Mouse (Mus musculus) hindbrain, embryonic 15.5 days (tissue): Measurements from ENCODE around the gene Eef1a1. TPM values are rescaled to one million over a fixed set of nuclear protein-coding genes. Genes with fewer than 3 reads are reported as not detected.
A peak's percentile ranks its signal among the peaks of the same experiment; 100 is the strongest.
"Not testable (repeated sequence)": the region's sequence is repeated elsewhere in the genome, so short reads cannot be mapped to it uniquely, and the experiment has no call there.

Source experiments
- ATAC-seq: fragments of 200-750 bp; cut with Nextera tagmentation; 2 replicates; pipeline ENCODE4 v1.8.0; 2017; ENCODE audit warnings: low read depth, moderate number of reproducible peaks, moderate TSS enrichment; ENCODE audit not compliant: low FRiP score
- H3K27ac ChIP-seq: fragments of 300-500 bp; sonication (generic); replicated peaks from 2 replicates; pipeline ENCODE4 v1.5.1; 2015; ENCODE audit warnings: mild to moderate bottlenecking, inconsistent platforms
- H3K27me3 ChIP-seq: fragments of 300-500 bp; sonication (generic); 2 replicates; pipeline ENCODE4 v1.6.1; 2015; ENCODE audit warnings: control low read depth, inconsistent platforms
- H3K36me3 ChIP-seq: fragments of 300-500 bp; sonication (generic); 2 replicates; pipeline ENCODE4 v1.6.1; 2015; ENCODE audit warnings: control low read depth, inconsistent platforms
- H3K4me1 ChIP-seq: fragments of 300-500 bp; sonication (generic); replicated peaks from 2 replicates; pipeline ENCODE4 v1.6.1; 2015; ENCODE audit warnings: control low read depth, inconsistent platforms
- H3K4me2 ChIP-seq: fragments of 300-500 bp; sonication (generic); 2 replicates; pipeline ENCODE4 v1.6.1; 2015; ENCODE audit warnings: moderate library complexity, mild to moderate bottlenecking, inconsistent platforms
- H3K4me3 ChIP-seq: fragments of 300-500 bp; sonication (generic); 2 replicates; pipeline ENCODE4 v1.5.1; 2015; ENCODE audit warnings: mild to moderate bottlenecking, inconsistent platforms
- H3K9ac ChIP-seq: fragments of 300-500 bp; sonication (generic); 2 replicates; pipeline ENCODE4 v1.6.1; 2015; ENCODE audit warnings: inconsistent platforms
- H3K9me3 ChIP-seq: fragments of 300-500 bp; sonication (generic); 2 replicates; pipeline ENCODE4 v1.6.1; 2016; ENCODE audit warnings: control low read depth, inconsistent platforms
- WGBS: fragments of 180-500 bp; shearing (Covaris S2); methylation state at CpG from one replicate; pipeline ENCODE4 v1.1.7; 2015; 5-methylcytosine and 5-hydroxymethylcytosine counted together
- polyA plus RNA-seq: library from polyadenylated mRNA; unstranded; fragments of >200 nt; fragmentation: Nextera tagmentation; extraction: Ambion mirVana; gene quantifications from 2 replicates; pipeline ENCODE4 v1.2.1, GENCODE M21; 2015

Eef1a1 gene
- polyA plus RNA-seq, 1 experiment from 2014 or later: 2,946 TPM

DNA sequence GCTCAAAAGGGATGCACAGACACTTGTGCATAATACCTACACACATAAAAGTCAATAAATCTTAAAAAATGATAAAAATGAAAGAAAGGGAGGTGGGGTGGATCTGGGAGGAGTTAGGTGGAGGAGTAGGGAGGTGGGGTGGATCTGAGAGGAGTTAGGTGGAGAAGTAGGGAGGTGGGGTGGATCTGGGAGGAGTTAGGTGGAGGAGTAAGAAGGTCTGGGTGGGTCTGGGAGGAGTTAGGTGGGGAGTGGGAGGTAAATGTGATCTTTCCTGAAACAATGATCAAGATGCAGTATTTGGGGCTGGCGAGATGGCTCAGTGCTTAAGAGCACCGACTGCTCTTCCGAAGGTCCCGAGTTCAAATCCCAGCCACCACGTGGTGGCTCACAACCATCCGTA, 16.3 kb upstream of the Eef1a1 start:
- Histone ChIP-seq H3K4me3 (no peak overlapping the region), H3K4me2 (peak overlapping the region; percentile 47; the same call in 1 of the 2 replicates)
- ATAC-seq: no peak

DNA sequence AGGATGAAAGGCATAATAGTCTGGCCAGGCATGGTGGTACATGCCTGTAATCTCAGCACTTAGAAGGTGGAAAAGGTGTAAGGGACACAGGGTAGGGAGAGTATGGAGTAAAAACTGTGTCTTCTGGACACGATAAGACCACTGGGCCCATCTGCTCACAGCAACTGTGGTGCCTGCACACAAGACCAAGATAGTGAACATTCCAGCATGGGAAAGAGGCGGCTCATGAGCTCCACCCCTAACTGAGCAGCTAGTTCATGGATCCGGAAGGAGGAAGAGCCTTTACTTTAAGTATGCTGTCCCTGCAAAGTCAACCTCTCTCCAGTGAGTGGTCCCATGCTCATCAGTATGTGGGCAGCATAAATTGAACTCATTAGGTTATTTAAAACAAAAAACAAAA, 15.7 kb upstream of the Eef1a1 start:
- WGBS: 77% methylated on average over 3 of the region's 3 CpGs
- ATAC-seq: no peak
- Histone ChIP-seq H3K27me3 (no peaks in the 10 kb centered on the region), H3K9me3 (no peaks in the 10 kb centered on the region), H3K36me3 (no peaks in the 10 kb centered on the region), H3K9ac (no peak overlapping the region), H3K27ac (peak overlapping the region; percentile 85), H3K4me1 (peaks cover 31% of the 10 kb centered on the region), H3K4me2 (peak overlapping the region; percentile 47), H3K4me3 (peak overlapping the region; percentile 24)

More for the DNA sequence above, 16.3 kb upstream of the Eef1a1 start:
- H3K36me3 ChIP-seq: no peaks in the 10 kb centered on the region
- H3K27me3 ChIP-seq: no peaks in the 10 kb centered on the region
- H3K9me3 ChIP-seq: no peaks in the 10 kb centered on the region
- no peak overlapping the region for H3K27ac ChIP-seq
- WGBS: 96% methylated on average over 6 of the region's 6 CpGs
- no peak overlapping the region for H3K9ac ChIP-seq
- H3K4me1 ChIP-seq: peaks cover 31% of the 10 kb centered on the region

DNA sequence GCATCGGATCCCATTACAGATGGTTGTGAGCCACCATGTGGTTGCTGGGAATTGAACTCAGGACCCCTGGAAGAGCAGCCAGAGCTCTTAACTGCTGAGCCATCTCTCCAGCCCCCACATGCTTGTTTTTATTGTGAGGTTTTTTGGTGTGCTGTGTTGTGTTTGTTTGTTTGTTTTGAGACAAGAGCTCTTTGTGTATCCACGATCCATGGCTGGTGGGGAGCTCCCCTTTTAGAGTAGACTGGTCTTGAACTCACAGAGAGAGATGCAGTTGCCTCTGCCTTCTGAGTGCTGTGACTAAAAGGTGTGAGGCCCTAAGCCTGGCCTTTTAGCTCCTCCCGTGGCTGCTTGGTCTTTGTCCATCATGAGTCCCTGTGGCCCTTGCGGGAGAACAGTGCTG, 15.2 kb upstream of the Eef1a1 start:
- peaks cover 31% of the 10 kb centered on the region for H3K4me1 ChIP-seq
- peak overlapping the region; percentile 47 for H3K4me2 ChIP-seq
- peak overlapping the region; percentile 85 for H3K27ac ChIP-seq
- WGBS: 55% methylated on average over 4 of the region's 4 CpGs
- no peaks in the 10 kb centered on the region for H3K27me3 ChIP-seq
- H3K9ac ChIP-seq: peak overlapping the region; percentile 13; the same call in 1 of the 2 replicates
- no peaks in the 10 kb centered on the region for H3K36me3 ChIP-seq
- H3K4me3 ChIP-seq: peak overlapping the region; percentile 24
- no peaks in the 10 kb centered on the region for H3K9me3 ChIP-seq
- ATAC-seq: no peak

DNA sequence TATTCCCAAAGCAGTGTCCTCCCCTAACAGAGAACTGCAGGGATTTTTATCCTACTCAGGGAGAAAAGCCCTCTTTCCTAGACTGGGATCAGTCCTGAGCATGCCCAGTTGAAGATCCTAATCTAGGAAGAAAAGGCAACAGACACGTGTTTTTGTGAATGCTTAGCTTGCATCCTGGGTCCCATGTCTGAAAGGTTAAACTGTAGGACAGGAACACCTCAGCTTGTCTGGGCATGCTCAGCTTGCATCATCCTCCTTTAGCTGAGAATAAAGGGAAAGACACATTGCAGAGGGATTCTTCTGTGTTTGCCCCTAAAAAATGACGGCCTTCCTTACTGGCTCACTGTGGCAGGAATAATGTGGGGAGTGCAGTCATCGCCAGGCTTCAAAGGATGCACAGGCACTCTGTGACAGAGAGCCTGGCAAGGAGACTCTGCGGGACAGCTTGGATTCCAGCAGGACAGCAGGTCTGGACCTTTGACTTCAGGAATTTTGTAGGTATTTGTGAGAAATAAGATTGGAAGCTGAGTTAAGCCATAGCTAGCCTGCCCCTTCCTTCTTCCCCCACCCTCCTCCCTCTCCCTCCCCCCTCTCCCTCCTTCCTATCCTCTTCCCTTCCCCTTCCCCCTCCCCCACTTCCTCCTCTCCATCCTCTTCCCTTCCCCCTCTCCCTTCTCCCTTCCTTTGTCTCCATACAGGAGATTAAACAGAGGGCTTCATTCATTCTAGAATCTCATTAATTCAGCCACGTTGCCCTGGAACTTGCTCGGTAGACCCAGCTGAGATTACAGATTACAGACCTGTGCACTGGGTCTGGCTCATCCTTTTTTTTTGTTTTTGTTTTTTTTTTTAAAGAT, 14.5 kb upstream of the Eef1a1 start:
- Histone ChIP-seq H3K4me2 (peak overlapping the region; percentile 47), H3K9ac (peak overlapping the region; percentile 37), H3K27me3 (no peaks in the 10 kb centered on the region), H3K27ac (peak overlapping the region; percentile 85), H3K9me3 (no peaks in the 10 kb centered on the region), H3K4me3 (peak overlapping the region; percentile 24), H3K36me3 (no peaks in the 10 kb centered on the region), H3K4me1 (peaks cover 31% of the 10 kb centered on the region)
- 2% methylated on average over 6 of the region's 6 CpGs for WGBS
- ATAC-seq: peak; percentile 74

DNA sequence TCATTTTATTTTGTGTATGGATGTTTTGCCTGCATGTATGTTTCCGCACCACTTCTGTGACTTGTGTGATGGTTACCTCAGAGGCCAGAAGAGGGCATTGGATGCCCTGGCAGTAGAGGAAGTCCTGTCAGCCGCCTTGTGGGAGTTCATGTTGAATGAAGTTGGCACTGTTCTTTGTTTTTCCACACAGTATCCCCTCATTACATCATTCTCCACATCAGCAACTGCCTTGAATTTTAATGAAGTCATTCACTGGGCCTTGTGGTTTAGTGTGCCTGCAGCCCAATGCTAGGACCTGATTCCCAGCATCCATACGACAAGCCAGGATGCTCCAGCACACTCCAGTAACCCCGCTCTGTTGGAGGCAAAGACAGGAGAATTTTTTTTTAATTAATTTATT, 12.3 kb upstream of the Eef1a1 start:
- Histone ChIP-seq H3K36me3 (no peaks in the 10 kb centered on the region), H3K4me3 (no peak overlapping the region), H3K9ac (no peak overlapping the region), H3K4me1 (peaks cover 31% of the 10 kb centered on the region), H3K4me2 (no peak overlapping the region), H3K27me3 (no peaks in the 10 kb centered on the region), H3K9me3 (no peaks in the 10 kb centered on the region), H3K27ac (no peak overlapping the region)
- WGBS: 57% methylated on average over 4 of the region's 4 CpGs
- ATAC-seq: no peak

DNA sequence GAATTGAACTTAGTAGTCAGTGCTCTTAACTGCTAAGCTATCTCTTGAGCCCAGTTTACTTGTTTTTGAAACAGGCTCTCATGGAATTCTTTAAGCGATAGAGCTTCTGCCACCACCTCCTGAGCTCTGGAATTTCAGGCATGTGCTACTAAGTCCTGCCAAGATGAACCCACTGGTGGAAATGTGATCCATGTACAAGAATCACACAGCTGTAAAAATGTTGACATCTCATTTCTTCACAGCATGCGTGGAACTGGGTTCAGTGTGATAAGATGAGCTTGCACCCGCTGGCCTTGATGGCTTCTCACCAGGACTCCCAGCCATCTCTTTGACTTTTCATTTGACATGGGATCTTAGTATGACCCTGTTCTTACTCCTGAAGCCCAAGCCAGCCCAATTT, 11.4 kb upstream of the Eef1a1 start:
- Histone ChIP-seq H3K9ac (no peak overlapping the region), H3K27ac (no peak overlapping the region), H3K4me2 (no peak overlapping the region), H3K27me3 (no peaks in the 10 kb centered on the region), H3K4me3 (no peak overlapping the region), H3K4me1 (peaks cover 27% of the 10 kb centered on the region), H3K9me3 (no peaks in the 10 kb centered on the region), H3K36me3 (no peaks in the 10 kb centered on the region)
- WGBS: 69% methylated on average over 3 of the region's 3 CpGs
- ATAC-seq: no peak

DNA sequence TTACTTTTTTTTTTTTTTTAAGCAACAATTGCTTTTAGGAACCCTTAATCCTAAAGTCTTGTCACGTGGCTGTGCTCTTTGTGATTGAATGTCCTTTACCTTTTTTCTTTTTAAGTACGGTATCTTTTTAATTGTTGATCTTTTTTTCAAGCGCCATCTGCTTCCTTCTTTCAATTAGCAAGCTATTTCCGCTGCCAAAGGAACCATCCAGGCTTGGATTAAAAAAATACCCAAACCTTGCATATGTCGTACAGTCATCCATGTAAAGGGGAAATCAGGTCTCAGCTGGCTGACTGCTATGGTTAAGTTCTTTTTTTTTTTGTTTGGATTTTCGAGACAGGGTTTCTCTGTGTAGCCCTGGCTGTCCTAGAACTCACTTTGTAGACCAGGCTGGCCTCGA, 4.2 kb upstream of the Eef1a1 start:
- Histone ChIP-seq H3K9ac (no peak overlapping the region), H3K4me2 (no peak overlapping the region), H3K4me1 (peaks cover 9% of the 10 kb centered on the region), H3K4me3 (no peak overlapping the region), H3K9me3 (no peaks in the 10 kb centered on the region), H3K36me3 (no peaks in the 10 kb centered on the region), H3K27ac (no peak overlapping the region), H3K27me3 (no peaks in the 10 kb centered on the region)
- 86% methylated on average over 7 of the region's 7 CpGs for WGBS
- ATAC-seq: no peak

DNA sequence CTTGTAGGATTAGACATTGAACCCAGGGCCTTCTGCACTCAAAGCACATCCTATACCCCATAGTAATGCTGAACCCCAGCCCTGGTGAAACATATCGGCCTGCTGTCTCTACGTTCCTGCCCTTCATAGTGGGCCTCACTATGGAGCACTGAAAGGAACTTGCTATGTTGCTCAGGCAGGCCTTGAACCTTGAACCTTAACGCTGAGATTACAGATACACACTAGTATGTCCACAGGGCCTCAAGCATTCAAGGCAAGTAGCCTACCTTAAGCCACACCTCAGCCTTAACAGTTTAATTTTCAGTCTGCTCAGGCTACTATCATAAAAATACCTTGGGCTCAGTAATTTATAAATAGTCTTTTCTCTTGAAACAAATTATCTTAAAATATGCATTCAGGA, 3.3 kb upstream of the Eef1a1 start:
- H3K4me1 ChIP-seq: peaks cover 9% of the 10 kb centered on the region
- no peak overlapping the region for H3K27ac ChIP-seq
- no peak overlapping the region for H3K4me2 ChIP-seq
- WGBS: 91% methylated on average over 3 of the region's 3 CpGs
- no peak overlapping the region for H3K9ac ChIP-seq
- H3K27me3 ChIP-seq: no peaks in the 10 kb centered on the region
- no peaks in the 10 kb centered on the region for H3K9me3 ChIP-seq
- no peaks in the 10 kb centered on the region for H3K36me3 ChIP-seq
- no peak for ATAC-seq
- H3K4me3 ChIP-seq: no peak overlapping the region

DNA sequence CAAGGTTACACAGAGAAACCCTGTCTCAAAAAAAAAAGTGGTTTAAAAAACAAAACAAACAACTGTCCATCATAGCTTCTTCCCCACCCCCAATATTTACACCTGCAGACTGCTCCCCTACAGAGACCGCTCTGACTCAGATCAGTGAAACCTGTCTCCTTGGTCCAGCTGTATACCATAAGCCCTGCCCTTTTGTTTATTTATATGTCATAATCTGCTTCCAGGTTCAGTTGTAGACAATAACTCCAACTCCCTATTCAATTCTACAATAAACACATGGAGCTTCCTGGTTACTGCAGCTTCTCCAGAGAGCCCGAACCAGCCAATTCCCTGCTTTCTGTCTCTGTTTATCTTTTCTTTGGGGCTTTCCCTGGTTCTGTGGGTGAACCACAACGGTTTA, 2.2 kb upstream of the Eef1a1 start:
- WGBS: 89% methylated on average over 3 of the region's 3 CpGs
- no peak for ATAC-seq

DNA sequence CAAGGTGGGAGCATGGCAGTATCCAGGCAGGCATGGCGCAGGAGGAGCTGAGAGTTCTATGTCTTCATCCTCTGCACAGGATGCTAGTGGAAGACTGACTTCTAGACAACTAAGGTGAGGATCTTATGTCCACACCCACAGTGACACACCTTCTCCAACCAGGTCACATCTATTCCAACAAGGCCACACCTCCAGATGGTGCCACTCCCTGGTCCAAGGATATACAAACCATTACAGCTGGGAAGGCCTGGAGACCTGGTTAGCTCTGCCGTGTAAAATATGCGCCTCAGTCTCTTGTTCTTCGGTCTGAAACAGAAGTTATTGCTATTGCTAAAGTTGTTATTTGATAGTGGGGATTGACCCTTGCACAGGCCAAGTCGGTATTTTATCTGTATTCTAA, 930 bp downstream of the Eef1a1 start:
- WGBS: 96% methylated on average over 5 of the region's 5 CpGs
- H3K27ac ChIP-seq, H3K9ac ChIP-seq, H3K9me3 ChIP-seq, H3K4me2 ChIP-seq, H3K27me3 ChIP-seq, H3K4me3 ChIP-seq, H3K4me1 ChIP-seq, ATAC-seq, H3K36me3 ChIP-seq: not testable (repeated sequence)

More for the DNA sequence above, 2.2 kb upstream of the Eef1a1 start:
- H3K36me3 ChIP-seq: no peaks in the 10 kb centered on the region
- H3K9ac ChIP-seq: no peak overlapping the region
- no peaks in the 10 kb centered on the region for H3K27me3 ChIP-seq
- H3K9me3 ChIP-seq: no peaks in the 10 kb centered on the region
- H3K4me2 ChIP-seq: no peak overlapping the region
- no peak overlapping the region for H3K27ac ChIP-seq
- H3K4me3 ChIP-seq: no peak overlapping the region
- peaks cover 9% of the 10 kb centered on the region for H3K4me1 ChIP-seq

DNA sequence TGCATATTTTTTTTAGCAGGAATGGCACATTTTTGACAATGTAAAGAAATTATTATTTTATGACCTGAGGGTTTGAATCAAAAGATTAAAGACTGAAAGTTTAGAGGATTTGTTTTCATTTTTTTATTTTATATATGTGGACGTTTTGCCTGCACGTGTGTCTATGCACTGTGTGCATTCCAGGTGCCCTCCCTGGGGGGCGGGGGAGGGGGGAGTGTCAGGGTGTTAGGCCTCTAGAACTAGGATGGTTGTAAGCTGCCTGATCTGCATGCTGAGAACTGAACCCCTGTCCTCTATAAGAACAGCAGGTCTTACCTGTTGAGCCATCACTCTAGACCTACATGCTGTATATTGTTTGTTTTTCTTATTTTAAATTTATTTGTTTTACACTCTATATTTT, 4.3 kb downstream of the Eef1a1 start:
- peaks cover 19% of the 10 kb centered on the region for H3K4me1 ChIP-seq
- H3K27ac ChIP-seq: no peak overlapping the region
- H3K27me3 ChIP-seq: no peaks in the 10 kb centered on the region
- no peak overlapping the region for H3K4me3 ChIP-seq
- no peak for ATAC-seq
- no peak overlapping the region for H3K9ac ChIP-seq
- no peak overlapping the region for H3K4me2 ChIP-seq
- H3K36me3 ChIP-seq: no peaks in the 10 kb centered on the region; the same call in 1 of the 2 replicates
- H3K9me3 ChIP-seq: no peaks in the 10 kb centered on the region
- 89% methylated on average over 3 of the region's 3 CpGs for WGBS

DNA sequence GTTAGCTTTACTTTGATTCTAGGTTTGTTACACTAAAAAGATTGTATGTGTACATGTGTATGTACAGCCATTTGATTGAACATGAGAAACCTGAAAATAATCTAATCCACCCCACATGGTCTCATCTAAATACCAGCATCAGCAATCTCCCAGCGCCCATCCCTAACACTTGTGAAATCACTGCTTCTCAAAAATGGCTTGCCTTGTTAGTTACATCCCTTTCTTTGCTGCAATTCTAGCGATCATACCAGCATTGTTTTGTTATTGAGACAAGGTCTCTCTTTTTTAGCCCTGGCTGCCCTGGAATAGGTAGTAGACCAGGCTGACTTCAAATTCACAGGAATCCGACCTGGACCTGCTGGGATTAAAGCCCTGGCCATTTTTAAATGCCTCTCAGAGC, 6.6 kb downstream of the Eef1a1 start:
- peaks cover 31% of the 10 kb centered on the region for H3K4me1 ChIP-seq
- ATAC-seq: no peak
- peak overlapping the region; percentile 59 for H3K9ac ChIP-seq
- WGBS: 4% methylated on average over 3 of the region's 3 CpGs
- peak overlapping the region; percentile 96 for H3K27ac ChIP-seq
- peak overlapping the region; percentile 88 for H3K4me3 ChIP-seq
- H3K9me3 ChIP-seq: no peaks in the 10 kb centered on the region
- peak overlapping the region; percentile 54 for H3K4me2 ChIP-seq
- no peaks in the 10 kb centered on the region for H3K27me3 ChIP-seq
- peaks cover 18% of the 10 kb centered on the region for H3K36me3 ChIP-seq
